Mouse (Mus musculus) small intestine, adult 2 months (tissue): Measurements from ENCODE around the gene Trpc6. TPM values are rescaled to one million over a fixed set of nuclear protein-coding genes. Genes with fewer than 3 reads are reported as not detected.

ENCODE experiments used
- H3K27ac ChIP-seq: fragments of 200-500 bp; 2 replicates; pipeline ENCODE4 v1.5.1; 2012; ENCODE audit warnings: low read depth, low read length, control low read depth, inconsistent platforms; ENCODE audit not compliant: insufficient read depth
- H3K27me3 ChIP-seq: fragments of 200-500 bp; 2 replicates; pipeline ENCODE4 v1.6.1; 2012; ENCODE audit warnings: mild to moderate bottlenecking, moderate library complexity, low read length, inconsistent platforms; ENCODE audit not compliant: control insufficient read depth, insufficient read depth
- H3K36me3 ChIP-seq: fragments of 200-500 bp; 2 replicates; pipeline ENCODE4 v1.6.1; 2012; ENCODE audit warnings: mild to moderate bottlenecking, low read length, control low read depth, inconsistent platforms; ENCODE audit not compliant: control insufficient read depth, insufficient read depth
- H3K4me1 ChIP-seq: fragments of 200-500 bp; 2 replicates; pipeline ENCODE4 v1.6.1; 2012; ENCODE audit warnings: low read length, inconsistent platforms, mixed read lengths; ENCODE audit not compliant: control insufficient read depth, insufficient read depth, insufficient read length
- H3K4me3 ChIP-seq: fragments of 200-500 bp; 2 replicates; pipeline ENCODE4 v1.5.1; 2012; ENCODE audit warnings: low read depth, mild to moderate bottlenecking, control low read depth, inconsistent platforms, low read length, moderate library complexity
- CTCF ChIP-seq: fragments of 200-500 bp; IDR thresholded peaks from 2 replicates; pipeline ENCODE4 v1.5.1; 2012; ENCODE audit warnings: low read depth, mild to moderate bottlenecking, control low read depth, inconsistent platforms, low read length, moderate library complexity, mixed read lengths; ENCODE audit not compliant: insufficient replicate concordance, insufficient read length; ENCODE audit errors: extremely low read depth
- POLR2A ChIP-seq: fragments of 200-500 bp; IDR thresholded peaks from 2 replicates; pipeline ENCODE4 v1.6.1; 2012; ENCODE audit warnings: low read depth, mild to moderate bottlenecking, control low read depth, inconsistent platforms, low read length, moderate library complexity
- WGBS: fragments of 180-500 bp; shearing (Covaris S2); methylation state at CpG from one replicate; pipeline ENCODE4 v1.1.7; 2018; 5-methylcytosine and 5-hydroxymethylcytosine counted together
- polyA plus RNA-seq: library from polyadenylated mRNA; depleted of rRNA; stranded (reverse); fragments of >200 nt; gene quantifications from 2 replicates; pipeline ENCODE4 v1.2.3, GENCODE M21; 2012; rRNA removed

Trpc6 gene
- 0.14 and 0.20 TPM in 2 replicates for polyA plus RNA-seq

GRCm38 (mm10) chr9:8544041-8544794 lies at the start of gene Trpc6:
Gene Trpc6 (plus strand): TSS chr9:8544142.
- no peaks in the 10 kb centered on the region for H3K36me3 ChIP-seq
- 2% methylated on average over 44 of the region's 44 CpGs for WGBS
- peak within 1 kb of the TSS; percentile 50 for H3K4me3 ChIP-seq
- H3K27ac ChIP-seq = 0 out of 2 replicates have a peak within 1 kb of the TSS, but pooled peaks have one; percentile 12
- TF ChIP-seq CTCF (no peak), POLR2A (no peak)
- H3K4me1 ChIP-seq = no peaks in the 10 kb centered on the region
- H3K27me3 ChIP-seq = no peaks in the 10 kb centered on the region

- no peak overlapping the region for H3K27ac ChIP-seq
- TF ChIP-seq CTCF = no peak
- TF ChIP-seq POLR2A = no peak
- no peak overlapping the region for H3K4me3 ChIP-seq
- H3K27me3 ChIP-seq = no peaks in the 10 kb centered on the region
- H3K4me1 ChIP-seq = no peaks in the 10 kb centered on the region
- no peaks in the 10 kb centered on the region for H3K36me3 ChIP-seq
These were observed 23.0 kb upstream of the Trpc6 start for GRCm38 (mm10) chr9:8520911-8521310.

- Histone ChIP-seq H3K27me3 (no peaks in the 10 kb centered on the region), H3K4me1 (no peaks in the 10 kb centered on the region), H3K27ac (no peak overlapping the region), H3K36me3 (no peaks in the 10 kb centered on the region), H3K4me3 (no peak overlapping the region)
- WGBS = 85% methylated on average over 1 of the region's 1 CpGs
- TF ChIP-seq POLR2A (no peak), CTCF (no peak)
These were observed 10.3 kb upstream of the Trpc6 start for GRCm38 (mm10) chr9:8533670-8534069.

- WGBS = 57% methylated on average over 2 of the region's 2 CpGs
- Histone ChIP-seq H3K4me3 (no peak overlapping the region), H3K36me3 (no peaks in the 10 kb centered on the region), H3K4me1 (no peaks in the 10 kb centered on the region), H3K27me3 (no peaks in the 10 kb centered on the region), H3K27ac (no peak overlapping the region)
- no peak for TF ChIP-seq POLR2A
- no peak for TF ChIP-seq CTCF
These were observed 1.3 kb downstream of the Trpc6 start for GRCm38 (mm10) chr9:8545236-8545635.

GRCm38 (mm10) chr9:8558574-8558973 lies 14.6 kb downstream of the Trpc6 start:
- no peak overlapping the region for H3K4me3 ChIP-seq
- H3K27ac ChIP-seq = no peak overlapping the region
- H3K4me1 ChIP-seq = no peaks in the 10 kb centered on the region
- H3K27me3 ChIP-seq = no peaks in the 10 kb centered on the region
- TF ChIP-seq CTCF (no peak), POLR2A (no peak)
- H3K36me3 ChIP-seq = no peaks in the 10 kb centered on the region
- WGBS = 78% methylated on average over 1 of the region's 1 CpGs

- no peak overlapping the region for H3K27ac ChIP-seq
- TF ChIP-seq CTCF (no peak), POLR2A (no peak)
- no peaks in the 10 kb centered on the region for H3K27me3 ChIP-seq
- H3K4me3 ChIP-seq = no peak overlapping the region
- no peaks in the 10 kb centered on the region for H3K36me3 ChIP-seq
- WGBS = 56% methylated on average over 6 of the region's 6 CpGs
- H3K4me1 ChIP-seq = no peaks in the 10 kb centered on the region
These were observed 48.7 kb downstream of the Trpc6 start for GRCm38 (mm10) chr9:8592618-8593017.

- no peaks in the 10 kb centered on the region for H3K36me3 ChIP-seq
- 18% methylated on average over 1 of the region's 1 CpGs for WGBS
- H3K4me3 ChIP-seq = no peak overlapping the region
- no peaks in the 10 kb centered on the region for H3K27me3 ChIP-seq
- no peaks in the 10 kb centered on the region for H3K4me1 ChIP-seq
- no peak overlapping the region for H3K27ac ChIP-seq
- no peak for TF ChIP-seq CTCF
- no peak for TF ChIP-seq POLR2A
These were observed 53.1 kb downstream of the Trpc6 start for GRCm38 (mm10) chr9:8597089-8597488.
